Mouse (Mus musculus) limb, embryonic 14.5 days (tissue): ENCODE data around the gene Tanc1. TPM values are rescaled to one million over a fixed set of nuclear protein-coding genes. Genes with fewer than 3 reads are reported as not detected.

Experiments used
- ATAC-seq: fragments of 200-750 bp; cut with Nextera tagmentation; 2 replicates; pipeline ENCODE4 v1.8.0; 2017; ENCODE audit warnings: low read depth, moderate number of reproducible peaks, moderate TSS enrichment; ENCODE audit not compliant: low FRiP score
- DNase-seq: peaks from one replicate; pipeline ENCODE4 v3.0.0-alpha.2; 2015; ENCODE audit warnings: low spot score
- H3K27ac ChIP-seq: fragments of 300-500 bp; sonication (generic); replicated peaks from 2 replicates; pipeline ENCODE4 v1.5.1; 2014; ENCODE audit warnings: low read depth, mild to moderate bottlenecking, low read length, moderate library complexity, mixed read lengths
- H3K27me3 ChIP-seq: fragments of 300-500 bp; sonication (generic); 2 replicates; pipeline ENCODE4 v1.6.1; 2014; ENCODE audit warnings: low read length, mixed read lengths; ENCODE audit not compliant: control insufficient read depth, insufficient read depth
- H3K36me3 ChIP-seq: fragments of 300-500 bp; sonication (generic); 2 replicates; pipeline ENCODE4 v1.6.1; 2014; ENCODE audit warnings: mild to moderate bottlenecking, low read length, moderate library complexity, mixed read lengths; ENCODE audit not compliant: control insufficient read depth, insufficient read depth
- H3K4me1 ChIP-seq: fragments of 300-500 bp; sonication (generic); 2 replicates; pipeline ENCODE4 v1.6.1; 2014; ENCODE audit warnings: antibody characterized with exemption, low read length, mixed read lengths; ENCODE audit not compliant: control insufficient read depth, insufficient read depth
- H3K4me2 ChIP-seq: fragments of 300-500 bp; sonication (generic); replicated peaks from 2 replicates; pipeline ENCODE4 v1.6.1; 2014; ENCODE audit warnings: low read depth, mild to moderate bottlenecking, low read length, moderate library complexity; ENCODE audit not compliant: severe bottlenecking
- H3K4me3 ChIP-seq: fragments of 300-500 bp; sonication (generic); replicated peaks from 2 replicates; pipeline ENCODE4 v1.5.1; 2014; ENCODE audit warnings: low read length
- H3K9ac ChIP-seq: fragments of 300-500 bp; sonication (generic); 2 replicates; pipeline ENCODE4 v1.6.1; 2014; ENCODE audit warnings: mild to moderate bottlenecking, low read depth, low read length, moderate library complexity; ENCODE audit not compliant: severe bottlenecking
- H3K9me3 ChIP-seq: fragments of 300-500 bp; sonication (generic); 2 replicates; pipeline ENCODE4 v1.6.1; 2016; ENCODE audit warnings: low read length; ENCODE audit not compliant: control insufficient read depth
- POLR2A ChIP-seq: fragments of 200-500 bp; IDR thresholded peaks from 2 replicates; pipeline ENCODE4 v1.8.0; 2012; ENCODE audit warnings: inconsistent platforms, mild to moderate bottlenecking, moderate library complexity, borderline replicate concordance; ENCODE audit not compliant: insufficient read depth, insufficient read length; ENCODE audit errors: extremely low read depth
- WGBS: fragments of 180-500 bp; shearing (Covaris S2); extraction: QIAGEN DNeasy Blood & Tissue Kit; methylation state at CpG from one replicate; pipeline ENCODE4 v1.1.7; 2014; 5-methylcytosine and 5-hydroxymethylcytosine counted together
- polyA plus RNA-seq, 2 experiments: library from polyadenylated mRNA; depleted of rRNA in 1 of 2; stranded (reverse) in 1 of 2; unstranded in 1 of 2; fragments of >200 nt; fragmentation: Nextera tagmentation in 1 of 2; extraction: Ambion mirVana in 1 of 2; gene quantifications; 2 replicates each; pipeline versions ENCODE4 v1.2.1 to v1.2.3; 2012 to 2014

Tanc1 gene
- polyA plus RNA-seq, 2 experiments, result 24.1 to 35.3 TPM

- no peak for ATAC-seq
- Histone ChIP-seq H3K36me3 (no peaks in the 10 kb centered on the region), H3K9me3 (no peaks in the 10 kb centered on the region), H3K9ac (no peak overlapping the region), H3K4me2 (no peak overlapping the region), H3K4me1 (peaks cover 52% of the 10 kb centered on the region), H3K4me3 (no peak overlapping the region), H3K27ac (no peak overlapping the region), H3K27me3 (no peaks in the 10 kb centered on the region)
- no peak for TF ChIP-seq POLR2A
- no peak for DNase-seq
- 27% methylated on average over 16 of the region's 17 CpGs for WGBS
Observed at GRCm38 (mm10) chr2:59675270-59675995, 63.6 kb downstream of the Tanc1 start.

GRCm38 (mm10) chr2:59676041-59676440, 64.2 kb downstream of the Tanc1 start:
- Histone ChIP-seq H3K4me1 (peaks cover 52% of the 10 kb centered on the region), H3K4me3 (no peak overlapping the region), H3K9ac (no peak overlapping the region), H3K9me3 (no peaks in the 10 kb centered on the region), H3K36me3 (no peaks in the 10 kb centered on the region), H3K27ac (no peak overlapping the region), H3K4me2 (no peak overlapping the region), H3K27me3 (no peaks in the 10 kb centered on the region)
- ATAC-seq (no peak), DNase-seq (no peak)
- no peak for TF ChIP-seq POLR2A
- WGBS, result 38% methylated on average over 6 of the region's 6 CpGs

- TF ChIP-seq POLR2A, result no peak
- ATAC-seq (no peak), DNase-seq (no peak)
- WGBS, result 38% methylated on average over 6 of the region's 6 CpGs
- Histone ChIP-seq H3K9me3 (no peaks in the 10 kb centered on the region), H3K4me1 (peaks cover 48% of the 10 kb centered on the region), H3K4me2 (no peak overlapping the region), H3K4me3 (no peak overlapping the region), H3K27ac (no peak overlapping the region; the same call in 1 of the 2 replicates), H3K36me3 (no peaks in the 10 kb centered on the region), H3K27me3 (no peaks in the 10 kb centered on the region), H3K9ac (no peak overlapping the region)
Observed at GRCm38 (mm10) chr2:59676442-59676841, 64.6 kb downstream of the Tanc1 start.

- DNase-seq (no peak), ATAC-seq (no peak)
- Histone ChIP-seq H3K4me1 (peaks cover 62% of the 10 kb centered on the region), H3K9me3 (no peaks in the 10 kb centered on the region), H3K9ac (no peak overlapping the region), H3K4me2 (no peak overlapping the region), H3K4me3 (no peak overlapping the region), H3K27ac (no peak overlapping the region; the same call in 1 of the 2 replicates), H3K27me3 (no peaks in the 10 kb centered on the region), H3K36me3 (no peaks in the 10 kb centered on the region)
- 76% methylated on average over 10 of the region's 10 CpGs for WGBS
- TF ChIP-seq POLR2A, result no peak
Observed at GRCm38 (mm10) chr2:59679424-59680020, 67.7 kb downstream of the Tanc1 start.

- H3K27me3 ChIP-seq, result no peaks in the 10 kb centered on the region
- no peak overlapping the region for H3K27ac ChIP-seq
- no peak overlapping the region for H3K4me3 ChIP-seq
- no peaks in the 10 kb centered on the region for H3K36me3 ChIP-seq
- H3K4me1 ChIP-seq, result peaks cover 55% of the 10 kb centered on the region
- no peak overlapping the region for H3K4me2 ChIP-seq
- TF ChIP-seq POLR2A, result no peak
- H3K9ac ChIP-seq, result no peak overlapping the region
- no peak for DNase-seq
- H3K9me3 ChIP-seq, result no peaks in the 10 kb centered on the region
- ATAC-seq, result no peak
- 73% methylated on average over 5 of the region's 5 CpGs for WGBS
Observed at GRCm38 (mm10) chr2:59680736-59681135, 68.9 kb downstream of the Tanc1 start.

GRCm38 (mm10) chr2:59681181-59681580, 69.3 kb downstream of the Tanc1 start:
- no peak for TF ChIP-seq POLR2A
- peaks cover 51% of the 10 kb centered on the region for H3K4me1 ChIP-seq
- no peaks in the 10 kb centered on the region for H3K27me3 ChIP-seq
- H3K9me3 ChIP-seq, result no peaks in the 10 kb centered on the region
- H3K4me2 ChIP-seq, result no peak overlapping the region
- 74% methylated on average over 4 of the region's 4 CpGs for WGBS
- no peak for ATAC-seq
- H3K4me3 ChIP-seq, result no peak overlapping the region
- H3K27ac ChIP-seq, result no peak overlapping the region
- H3K36me3 ChIP-seq, result no peaks in the 10 kb centered on the region
- no peak overlapping the region for H3K9ac ChIP-seq
- no peak for DNase-seq
